Mouse (Mus musculus): ENCODE measurements around the gene Mrps7.
"Not testable (repeated sequence)": the region's sequence is repeated elsewhere in the genome, so short reads cannot be mapped to it uniquely, and the experiment has no call there.

Gene Mrps7

GRCm38 (mm10) chr11:115629734-115630531 is 26.2 kb downstream of the Mrps7 start:
- no peak for DNase-seq

- no peak for DNase-seq
These were observed 27.1 kb downstream of the Mrps7 start for GRCm38 (mm10) chr11:115630532-115631504.

DNA sequence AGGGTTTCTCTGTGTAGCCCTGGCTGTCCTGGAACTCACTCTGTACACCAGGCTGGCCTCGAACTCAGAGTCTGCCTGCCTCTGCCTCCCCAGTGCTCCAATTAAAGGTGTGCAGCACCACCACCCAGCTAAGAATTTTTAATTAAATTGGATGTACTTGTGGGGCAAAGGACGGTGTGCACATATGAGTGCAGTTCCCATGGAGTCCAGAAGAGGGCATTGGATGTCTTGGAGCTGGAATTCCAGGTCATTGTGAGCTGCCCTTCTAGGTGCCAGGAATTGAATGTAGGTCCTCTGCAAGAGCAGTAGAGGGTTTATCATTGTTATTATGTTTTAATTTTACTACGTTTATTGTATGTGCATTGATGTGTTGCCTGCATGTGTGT is 27.8 kb downstream of the Mrps7 start:
- peak; percentile 48 to 67 for DNase-seq

DNA sequence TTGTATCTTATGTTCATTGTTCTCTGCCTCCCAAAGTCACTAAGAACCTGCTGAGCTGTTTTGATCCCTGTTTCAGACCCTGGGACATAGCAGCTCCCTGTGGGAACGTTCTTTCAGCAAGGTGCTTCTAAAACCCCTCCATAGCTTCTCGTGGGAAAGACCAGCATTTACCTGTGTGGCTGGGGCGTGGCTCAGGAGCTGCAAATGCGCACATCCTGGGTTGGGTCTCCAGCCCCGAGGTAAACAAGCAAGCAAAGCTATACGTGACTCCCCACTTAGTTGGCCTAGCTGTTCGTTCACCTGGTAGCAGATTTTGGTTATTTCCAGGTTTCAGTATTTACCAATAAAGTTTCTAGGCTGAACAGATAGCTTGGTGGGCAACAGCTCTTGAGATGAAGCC is 28.5 kb downstream of the Mrps7 start:
- DNase-seq = no peak

DNA sequence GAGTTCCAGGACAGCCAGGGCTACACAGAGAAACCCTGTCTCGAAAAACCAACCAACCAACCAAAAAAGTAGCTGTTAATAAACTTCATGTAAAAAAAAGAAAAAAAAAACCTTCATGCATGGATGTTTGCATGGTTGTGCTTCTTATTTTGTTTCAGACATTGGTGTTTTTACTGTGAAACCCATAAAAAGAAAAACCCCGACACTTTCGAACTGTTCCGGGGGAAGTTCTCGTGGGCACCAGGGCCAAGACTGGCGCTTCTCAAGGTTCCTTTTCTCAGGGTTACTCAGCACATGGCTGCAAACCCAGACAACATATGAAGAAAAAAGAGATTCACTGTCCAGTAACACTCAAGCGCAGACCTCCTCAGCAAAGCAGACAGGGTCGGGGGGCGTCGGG is 29.1 kb downstream of the Mrps7 start:
- no peak for DNase-seq

DNA sequence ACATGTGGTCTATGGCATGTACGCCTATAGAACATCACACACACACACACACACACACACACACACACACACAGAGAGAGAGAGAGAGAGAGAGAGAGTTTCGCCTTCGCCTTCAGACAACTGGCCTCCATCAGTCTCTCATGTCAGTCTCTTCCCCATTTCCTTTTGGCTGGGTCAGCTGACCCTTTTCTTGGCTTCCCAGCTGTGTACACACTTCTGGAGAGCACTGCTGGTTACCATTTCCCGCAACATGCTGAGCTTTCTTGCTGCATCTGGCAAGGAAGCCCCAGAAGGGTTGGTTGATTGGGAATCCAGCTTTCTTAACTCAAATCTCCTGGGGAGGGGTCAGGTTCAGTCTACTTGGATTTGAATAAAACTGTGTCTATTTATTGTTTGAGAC is 30.4 kb downstream of the Mrps7 start:
- DNase-seq = no peak

DNA sequence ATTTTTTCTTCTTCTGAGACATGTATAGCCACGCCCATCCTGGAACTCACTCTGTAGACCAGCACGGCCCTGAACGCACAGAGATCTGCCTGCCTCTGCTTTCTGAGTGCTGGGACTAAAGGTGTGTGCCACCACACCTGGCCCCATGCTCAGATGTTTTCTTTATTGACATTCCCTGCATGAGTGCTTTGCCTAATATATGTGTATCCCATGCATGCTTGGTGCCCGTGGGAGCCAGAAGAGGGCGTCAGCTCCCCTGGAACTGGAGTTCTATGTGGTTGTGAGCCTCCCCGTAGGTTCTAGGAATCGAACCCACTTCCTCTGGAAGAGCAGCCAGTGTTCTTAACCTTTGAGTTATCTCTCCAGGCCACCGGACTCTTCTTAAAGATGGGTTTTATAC is 31.3 kb downstream of the Mrps7 start:
- DNase-seq = no peak

DNA sequence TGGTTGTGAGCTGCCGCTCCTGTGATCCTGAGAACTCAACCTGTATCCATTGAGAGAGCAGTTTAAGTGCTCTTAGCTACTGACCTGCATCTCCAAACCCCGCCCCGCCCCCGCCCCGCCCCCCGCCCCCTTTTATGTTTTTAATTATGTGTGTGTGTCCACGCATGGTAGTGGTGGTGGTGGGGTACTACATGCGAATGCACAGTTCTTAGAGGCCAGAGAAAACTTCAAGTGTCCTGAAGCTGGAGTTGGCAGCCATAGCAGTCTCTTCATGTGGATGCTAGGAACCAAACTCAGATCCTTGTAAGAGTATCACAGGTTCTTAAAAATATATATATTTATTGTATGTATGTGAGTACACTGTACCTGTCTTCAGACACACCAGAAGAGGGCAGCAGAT is 31.8 kb downstream of the Mrps7 start:
- no peak for DNase-seq

- DNase-seq = no peak
These were observed 33.2 kb downstream of the Mrps7 start for GRCm38 (mm10) chr11:115636960-115637359.

DNA sequence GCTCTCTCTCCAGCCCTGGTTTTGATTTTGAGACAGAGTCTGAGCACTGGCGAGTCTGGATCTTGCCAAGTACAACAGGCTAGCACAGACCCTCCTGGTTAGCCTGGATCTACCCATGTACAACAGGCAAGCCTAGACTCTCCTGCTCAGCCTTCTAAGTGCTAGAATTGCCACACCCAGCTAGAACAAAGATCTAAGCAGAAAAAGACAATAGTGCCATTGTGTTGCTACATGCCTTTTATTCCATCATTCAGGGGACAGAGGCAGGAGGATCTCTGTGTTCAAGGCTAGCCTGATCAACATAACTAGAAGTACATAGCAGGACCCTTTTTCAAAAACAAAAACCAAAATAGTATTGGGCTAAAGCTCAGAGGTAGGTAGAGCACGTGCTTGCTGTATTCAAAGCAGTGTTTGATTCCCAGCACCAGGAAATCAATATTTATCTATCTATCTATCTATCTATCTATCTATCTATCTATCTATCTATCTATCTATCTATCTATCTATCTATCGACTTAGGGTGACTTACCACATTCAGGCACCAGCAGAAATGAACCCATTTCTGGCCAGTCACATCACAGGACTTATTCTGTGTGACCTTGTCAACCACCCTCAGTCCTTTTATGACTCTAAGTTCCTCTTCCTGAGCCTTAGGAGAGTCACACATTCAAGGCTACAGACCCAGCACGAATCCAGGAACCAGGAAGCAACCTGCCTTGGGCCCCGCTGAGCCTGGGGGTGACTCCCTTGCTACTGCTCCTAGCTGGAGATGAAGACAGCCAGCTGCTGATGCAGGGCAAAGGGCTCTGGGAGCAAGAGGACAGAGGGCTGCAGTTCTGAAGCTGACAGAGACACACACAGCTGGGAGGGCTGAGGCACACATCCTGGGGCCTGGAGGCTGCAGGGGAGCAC is 35.0 kb downstream of the Mrps7 start:
- DNase-seq = no peak

GRCm38 (mm10) chr11:115639540-115639939 is 35.8 kb downstream of the Mrps7 start:
- DNase-seq = no peak

DNA sequence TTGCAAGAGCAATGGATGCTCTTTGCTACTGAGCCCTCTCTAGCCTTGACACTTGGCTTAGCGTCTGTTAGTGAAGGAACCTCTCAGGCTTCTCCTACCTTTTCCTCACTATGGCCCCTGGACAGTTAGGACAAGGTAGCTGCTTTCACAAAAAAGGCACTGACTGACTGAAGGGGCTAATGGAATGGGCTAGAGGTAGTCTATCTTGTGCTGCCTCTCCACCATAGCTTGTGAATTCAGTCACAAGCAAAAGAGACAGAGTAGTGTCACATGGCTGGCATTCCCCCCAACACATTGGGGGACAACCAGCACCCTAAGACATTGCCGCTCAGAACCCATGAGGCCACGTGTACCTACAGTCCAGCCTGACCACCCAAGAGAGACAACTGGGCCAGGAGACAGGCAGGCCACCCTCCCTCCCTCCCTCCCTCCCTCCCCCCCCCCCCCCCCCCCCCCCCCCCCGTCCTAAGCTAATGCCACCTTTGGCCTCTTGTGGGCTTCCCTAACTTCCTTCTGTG is 36.6 kb downstream of the Mrps7 start:
- no peak for DNase-seq

DNA sequence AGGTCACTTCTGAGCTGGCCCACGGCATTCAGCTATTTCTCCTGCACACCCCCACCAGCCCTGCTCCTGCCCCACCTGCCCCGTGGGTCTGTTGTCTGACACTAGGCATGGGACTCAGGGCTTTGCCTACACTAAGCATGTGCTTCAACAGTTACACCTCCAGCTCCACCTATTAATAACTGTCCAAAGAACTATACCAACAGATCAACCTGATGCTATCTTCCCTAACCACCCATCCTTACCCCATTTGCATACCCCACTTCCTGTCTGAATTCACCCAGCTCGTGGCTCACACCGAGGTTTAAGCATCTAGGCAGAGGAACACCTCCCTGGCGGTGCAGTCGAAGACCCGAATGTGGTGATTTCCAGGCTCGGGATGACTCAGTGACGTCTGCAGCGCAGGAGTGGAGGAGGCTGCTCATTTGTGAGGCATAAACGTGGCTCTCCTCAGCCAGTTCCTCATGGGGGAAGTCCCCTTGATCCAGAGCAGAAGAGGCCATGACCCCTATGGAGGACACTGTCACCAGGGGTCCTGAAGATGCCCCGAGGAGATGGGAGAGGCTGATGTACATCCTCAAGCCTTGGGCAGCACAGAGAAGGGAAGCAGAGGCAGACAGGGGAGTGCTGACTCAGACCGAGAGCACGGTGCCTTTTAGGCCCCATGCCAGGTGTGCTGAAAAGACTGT is 37.4 kb downstream of the Mrps7 start:
- DNase-seq = no peak

DNA sequence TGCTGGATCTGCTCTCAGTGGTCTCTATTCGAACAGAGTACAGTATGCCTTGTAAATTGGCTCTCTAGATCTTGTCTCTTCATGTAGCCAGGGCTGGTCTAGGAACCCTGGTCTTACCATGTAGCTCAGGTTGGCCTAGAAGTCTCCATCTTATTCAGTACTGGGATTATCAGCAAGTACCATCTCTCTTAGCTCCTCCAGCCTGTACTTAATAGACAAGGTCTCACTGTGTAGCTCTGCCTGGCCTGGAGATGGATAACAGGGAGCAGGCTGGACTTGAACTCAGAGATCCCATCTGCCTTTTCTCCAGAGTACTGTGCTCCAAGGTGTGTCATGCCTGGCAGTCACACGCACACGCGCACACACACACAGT is 37.9 kb downstream of the Mrps7 start:
- no peak for DNase-seq

DNA sequence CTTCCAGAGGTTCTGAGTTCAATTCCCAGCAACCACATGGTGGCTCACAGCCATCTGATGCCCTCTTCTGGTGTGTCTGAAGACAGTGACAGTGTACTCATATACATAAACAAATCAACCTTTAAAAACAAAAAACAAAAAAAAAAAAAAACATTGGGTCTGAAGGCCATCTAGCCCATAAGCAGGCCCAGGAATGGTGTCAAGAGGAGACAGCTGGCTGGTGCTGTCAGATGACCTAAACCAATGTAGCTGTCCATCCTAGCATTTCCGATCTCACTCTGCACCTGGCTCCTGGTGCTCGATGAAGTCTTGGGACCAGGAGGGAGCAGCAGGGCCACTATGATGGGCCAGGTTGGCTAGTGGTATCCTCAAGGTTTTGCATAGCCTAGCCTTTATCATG is 39.0 kb downstream of the Mrps7 start:
- no peak for DNase-seq

- DNase-seq = no peak
These were observed 39.5 kb downstream of the Mrps7 start for GRCm38 (mm10) chr11:115643265-115643664.

DNA sequence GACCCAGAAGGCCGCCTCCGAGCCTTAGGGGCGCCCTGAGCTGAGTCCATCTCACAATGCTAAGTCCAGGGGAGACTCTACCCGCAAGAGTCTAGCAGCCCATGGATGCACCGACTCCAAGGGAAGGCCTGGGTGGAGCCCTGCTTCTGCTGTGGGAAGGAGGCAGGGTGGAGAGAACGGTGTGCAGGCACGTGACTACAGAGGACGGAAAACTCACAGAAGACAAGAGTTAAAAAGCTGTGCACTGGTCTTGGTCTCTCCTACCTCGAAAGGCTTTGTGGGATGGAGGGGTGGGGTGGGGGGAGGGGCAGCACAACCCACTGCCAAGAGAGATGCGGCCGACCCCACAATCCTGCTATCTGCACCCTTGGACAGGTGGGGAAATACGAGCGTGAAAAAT is 40.6 kb downstream of the Mrps7 start:
- DNase-seq = no peak

- not testable (repeated sequence) for DNase-seq
These were observed 41.8 kb downstream of the Mrps7 start for GRCm38 (mm10) chr11:115645498-115645897.

DNA sequence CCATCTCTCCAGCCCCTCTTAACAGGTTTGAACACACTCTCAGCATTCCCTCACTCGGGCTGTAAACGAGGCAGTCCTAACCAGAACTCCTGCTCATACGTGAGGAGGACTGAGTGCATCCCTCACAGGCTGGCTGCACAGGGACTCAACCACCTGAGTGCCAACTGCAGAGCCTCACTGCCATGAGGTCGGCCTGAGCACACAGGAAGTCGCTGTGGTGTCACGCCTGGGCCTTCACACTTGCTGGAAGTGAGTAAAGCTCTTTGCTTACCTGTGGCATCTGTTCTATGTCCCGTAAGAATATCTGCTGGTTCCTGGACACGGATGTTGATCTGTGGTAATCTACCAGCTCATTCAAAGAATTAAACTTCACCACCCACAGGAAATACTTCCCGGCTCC is 42.7 kb downstream of the Mrps7 start:
- no peak for DNase-seq

DNA sequence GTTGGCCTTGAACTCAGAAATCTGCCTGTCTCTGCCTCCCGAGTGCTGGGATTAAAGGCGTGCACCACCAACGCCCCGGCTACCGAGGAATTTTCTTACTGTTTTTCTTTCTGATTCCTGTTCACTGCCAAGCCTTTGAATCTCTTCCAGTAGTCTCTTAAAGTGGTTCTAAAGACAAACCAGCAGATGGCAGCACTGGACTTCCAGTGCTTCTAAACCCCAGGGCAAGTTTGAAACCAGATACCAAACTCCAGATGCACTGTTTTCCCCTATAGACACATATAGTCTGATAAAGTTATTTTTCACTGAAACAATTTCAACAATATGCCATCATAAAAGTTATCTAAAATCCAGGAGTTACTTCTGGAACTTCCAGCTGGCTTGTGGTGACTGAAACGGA is 43.7 kb downstream of the Mrps7 start:
- peak; percentile 65 to 80 for DNase-seq

GRCm38 (mm10) chr11:115649706-115650105 is 46.0 kb downstream of the Mrps7 start:
- DNase-seq = peak; percentile 88 to 89

DNA sequence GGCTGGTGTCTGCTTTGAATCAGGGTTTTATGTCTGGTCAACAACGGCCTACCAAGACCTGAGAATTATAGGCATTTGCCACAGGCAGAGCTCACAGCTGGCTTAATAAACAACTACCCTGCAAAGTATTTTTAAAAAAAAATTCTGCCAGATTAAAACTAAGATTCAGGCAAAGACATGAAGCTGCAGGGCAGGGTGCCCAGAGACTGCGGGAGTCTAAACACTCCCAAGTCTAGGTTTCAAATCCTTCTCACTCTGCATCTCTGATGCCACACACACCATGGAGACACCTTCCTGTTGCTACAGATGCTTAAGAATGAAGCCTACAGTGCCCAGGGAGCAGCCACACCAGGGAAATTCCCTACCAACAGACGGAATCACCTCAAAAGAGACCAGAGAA is 48.0 kb downstream of the Mrps7 start:
- DNase-seq = peak; percentile 17 to 55

Measured in cerebellum, postnatal 25 days (tissue).